Mouse (Mus musculus) lung, embryonic 16.5 days (tissue): Measurements from ENCODE around the gene Cobl. TPM values are rescaled to one million over a fixed set of nuclear protein-coding genes. Genes with fewer than 3 reads are reported as not detected.

Source experiments
- ATAC-seq: fragments of 200-750 bp; cut with Nextera tagmentation; 2 replicates; pipeline ENCODE4 v1.8.0; 2017; ENCODE audit warnings: low read depth, mild to moderate bottlenecking, moderate library complexity
- H3K27ac ChIP-seq: fragments of 300-500 bp; sonication (generic); 2 replicates; pipeline ENCODE4 v1.5.1; 2014; ENCODE audit warnings: mild to moderate bottlenecking, control low read depth, low read length
- H3K27me3 ChIP-seq: fragments of 300-500 bp; sonication (generic); 2 replicates; pipeline ENCODE4 v1.6.1; 2014; ENCODE audit warnings: low read depth, low read length, mixed read lengths; ENCODE audit not compliant: control insufficient read depth, insufficient read depth
- H3K36me3 ChIP-seq: fragments of 300-500 bp; sonication (generic); 2 replicates; pipeline ENCODE4 v1.6.1; 2014; ENCODE audit warnings: low read length; ENCODE audit not compliant: control insufficient read depth, insufficient read depth
- H3K4me1 ChIP-seq: fragments of 300-500 bp; sonication (generic); replicated peaks from 2 replicates; pipeline ENCODE4 v1.6.1; 2014; ENCODE audit warnings: low read length, mixed read lengths; ENCODE audit not compliant: control insufficient read depth, insufficient read depth
- H3K4me2 ChIP-seq: fragments of 300-500 bp; sonication (generic); 2 replicates; pipeline ENCODE4 v1.6.1; 2014; ENCODE audit warnings: low read depth, low read length, control low read depth
- H3K4me3 ChIP-seq: fragments of 300-500 bp; sonication (generic); 2 replicates; pipeline ENCODE4 v1.5.1; 2014; ENCODE audit warnings: mild to moderate bottlenecking, low read length, control low read depth
- H3K9ac ChIP-seq: fragments of 300-500 bp; sonication (generic); 2 replicates; pipeline ENCODE4 v1.6.1; 2014; ENCODE audit warnings: low read length, control low read depth
- H3K9me3 ChIP-seq: fragments of 300-500 bp; sonication (generic); 2 replicates; pipeline ENCODE4 v1.6.1; 2016; ENCODE audit warnings: low read length; ENCODE audit not compliant: control insufficient read depth
- WGBS: fragments of 180-500 bp; shearing (Covaris S2); extraction: QIAGEN DNeasy Blood & Tissue Kit; methylation state at CpG from one replicate; pipeline ENCODE4 v1.1.7; 2014; 5-methylcytosine and 5-hydroxymethylcytosine counted together
- polyA plus RNA-seq: library from polyadenylated mRNA; unstranded; fragments of >200 nt; fragmentation: Nextera tagmentation; extraction: Ambion mirVana; gene quantifications from 2 replicates; pipeline ENCODE4 v1.2.1, GENCODE M21; 2015

Cobl gene
- polyA plus RNA-seq, 1 experiment from 2014 or later, result 12.4 TPM

GRCm38 (mm10) chr11:12208574-12208973 lies 256.2 kb downstream of the Cobl start:
- 52% methylated on average over 2 of the region's 2 CpGs for WGBS
- H3K4me1 ChIP-seq, result no peaks in the 10 kb centered on the region
- no peak overlapping the region for H3K4me3 ChIP-seq
- H3K27me3 ChIP-seq, result no peaks in the 10 kb centered on the region
- ATAC-seq, result peak; percentile 45
- no peak overlapping the region for H3K27ac ChIP-seq
- H3K36me3 ChIP-seq, result no peaks in the 10 kb centered on the region
- no peak overlapping the region for H3K4me2 ChIP-seq
- no peaks in the 10 kb centered on the region for H3K9me3 ChIP-seq
- no peak overlapping the region for H3K9ac ChIP-seq

GRCm38 (mm10) chr11:12205201-12206161 lies 259.3 kb downstream of the Cobl start:
- Histone ChIP-seq H3K27ac (0 out of 2 replicates have a peak overlapping the region, but pooled peaks have one; percentile 0), H3K9ac (no peak overlapping the region), H3K4me3 (no peak overlapping the region), H3K9me3 (no peaks in the 10 kb centered on the region), H3K4me2 (no peak overlapping the region), H3K4me1 (no peaks in the 10 kb centered on the region), H3K36me3 (no peaks in the 10 kb centered on the region), H3K27me3 (no peaks in the 10 kb centered on the region)
- 18% methylated on average over 6 of the region's 6 CpGs for WGBS
- peak; percentile 67 for ATAC-seq

GRCm38 (mm10) chr11:12199441-12199840 lies 265.3 kb downstream of the Cobl start:
- Histone ChIP-seq H3K27me3 (no peaks in the 10 kb centered on the region), H3K4me1 (no peaks in the 10 kb centered on the region), H3K36me3 (no peaks in the 10 kb centered on the region), H3K4me2 (no peak overlapping the region), H3K4me3 (no peak overlapping the region), H3K9ac (no peak overlapping the region), H3K9me3 (no peaks in the 10 kb centered on the region), H3K27ac (no peak overlapping the region)
- no peak for ATAC-seq
- WGBS, result 73% methylated on average over 4 of the region's 4 CpGs

- WGBS, result 69% methylated on average over 6 of the region's 6 CpGs
- Histone ChIP-seq H3K4me3 (no peak overlapping the region), H3K27me3 (no peaks in the 10 kb centered on the region), H3K9ac (no peak overlapping the region), H3K4me2 (no peak overlapping the region), H3K36me3 (no peaks in the 10 kb centered on the region), H3K27ac (no peak overlapping the region), H3K9me3 (no peaks in the 10 kb centered on the region), H3K4me1 (no peaks in the 10 kb centered on the region)
- no peak for ATAC-seq
Observed at GRCm38 (mm10) chr11:12198700-12199349, 265.9 kb downstream of the Cobl start.

GRCm38 (mm10) chr11:12198017-12198416 lies 266.7 kb downstream of the Cobl start:
- Histone ChIP-seq H3K4me3 (no peak overlapping the region), H3K4me1 (no peaks in the 10 kb centered on the region), H3K9me3 (no peaks in the 10 kb centered on the region), H3K27me3 (no peaks in the 10 kb centered on the region), H3K27ac (no peak overlapping the region), H3K4me2 (no peak overlapping the region), H3K9ac (no peak overlapping the region), H3K36me3 (no peaks in the 10 kb centered on the region)
- no peak for ATAC-seq
- WGBS, result 44% methylated on average over 2 of the region's 2 CpGs

- Histone ChIP-seq H3K36me3 (no peaks in the 10 kb centered on the region), H3K9me3 (no peaks in the 10 kb centered on the region), H3K9ac (no peak overlapping the region), H3K4me1 (no peaks in the 10 kb centered on the region), H3K4me2 (no peak overlapping the region), H3K27ac (no peak overlapping the region), H3K4me3 (no peak overlapping the region), H3K27me3 (no peaks in the 10 kb centered on the region)
- ATAC-seq, result no peak
- WGBS, result 53% methylated on average over 4 of the region's 4 CpGs
Observed at GRCm38 (mm10) chr11:12197542-12197941, 267.2 kb downstream of the Cobl start.

- H3K4me1 ChIP-seq, result no peaks in the 10 kb centered on the region
- no peak for ATAC-seq
- no peak overlapping the region for H3K27ac ChIP-seq
- no peak overlapping the region for H3K4me2 ChIP-seq
- WGBS, result 83% methylated on average over 3 of the region's 3 CpGs
- H3K27me3 ChIP-seq, result no peaks in the 10 kb centered on the region
- H3K9ac ChIP-seq, result no peak overlapping the region
- no peak overlapping the region for H3K4me3 ChIP-seq
- H3K9me3 ChIP-seq, result no peaks in the 10 kb centered on the region
- H3K36me3 ChIP-seq, result no peaks in the 10 kb centered on the region
Observed at GRCm38 (mm10) chr11:12195390-12195789, 269.4 kb downstream of the Cobl start.

GRCm38 (mm10) chr11:12193369-12193768 lies 271.4 kb downstream of the Cobl start:
- Histone ChIP-seq H3K9ac (no peak overlapping the region), H3K27ac (no peak overlapping the region), H3K4me2 (no peak overlapping the region), H3K9me3 (no peaks in the 10 kb centered on the region), H3K36me3 (no peaks in the 10 kb centered on the region), H3K4me1 (no peaks in the 10 kb centered on the region), H3K27me3 (no peaks in the 10 kb centered on the region), H3K4me3 (no peak overlapping the region)
- no peak for ATAC-seq
- WGBS, result 58% methylated on average over 4 of the region's 4 CpGs

- ATAC-seq, result no peak
- 78% methylated on average over 2 of the region's 2 CpGs for WGBS
Observed at GRCm38 (mm10) chr11:12191386-12191785, 273.4 kb downstream of the Cobl start.

More at GRCm38 (mm10) chr11:12191386-12191785, 273.4 kb downstream of the Cobl start:
- Histone ChIP-seq H3K4me2 (no peak overlapping the region), H3K27me3 (no peaks in the 10 kb centered on the region), H3K36me3 (no peaks in the 10 kb centered on the region), H3K9ac (no peak overlapping the region), H3K4me1 (no peaks in the 10 kb centered on the region), H3K4me3 (no peak overlapping the region), H3K9me3 (no peaks in the 10 kb centered on the region), H3K27ac (no peak overlapping the region)
